Mouse (Mus musculus) heart, embryonic 16.5 days (tissue): ENCODE data around the gene Dcdc2a. TPM values are rescaled to one million over a fixed set of nuclear protein-coding genes. Genes with fewer than 3 reads are reported as not detected.
A peak's percentile ranks its signal among the peaks of the same experiment; 100 is the strongest.

ENCODE experiments used
- ATAC-seq: fragments of 200-750 bp; cut with Nextera tagmentation; replicated peaks from 2 replicates; pipeline ENCODE4 v1.8.0; 2017; ENCODE audit warnings: moderate number of reproducible peaks; ENCODE audit not compliant: insufficient read depth, low FRiP score; ENCODE audit errors: extremely low read depth
- H3K27ac ChIP-seq: fragments of 300-500 bp; sonication (generic); 2 replicates; pipeline ENCODE4 v1.5.1; 2014; ENCODE audit warnings: mild to moderate bottlenecking, low read length, control low read depth, moderate library complexity
- H3K27me3 ChIP-seq: fragments of 300-500 bp; sonication (generic); 2 replicates; pipeline ENCODE4 v1.6.1; 2014; ENCODE audit warnings: low read length, mixed read lengths; ENCODE audit not compliant: control insufficient read depth, insufficient read depth
- H3K36me3 ChIP-seq: fragments of 300-500 bp; sonication (generic); 2 replicates; pipeline ENCODE4 v1.6.1; 2014; ENCODE audit not compliant: control insufficient read depth, insufficient read depth
- H3K4me1 ChIP-seq: fragments of 300-500 bp; sonication (generic); 2 replicates; pipeline ENCODE4 v1.6.1; 2014; ENCODE audit warnings: low read length, mixed read lengths; ENCODE audit not compliant: control insufficient read depth, insufficient read depth
- H3K4me2 ChIP-seq: fragments of 300-500 bp; sonication (generic); 2 replicates; pipeline ENCODE4 v1.6.1; 2014; ENCODE audit warnings: low read depth, mild to moderate bottlenecking, control low read depth, low read length
- H3K4me3 ChIP-seq: fragments of 300-500 bp; sonication (generic); 2 replicates; pipeline ENCODE4 v1.5.1; 2014; ENCODE audit warnings: mild to moderate bottlenecking, control low read depth, low read length
- H3K9ac ChIP-seq: fragments of 300-500 bp; sonication (generic); 2 replicates; pipeline ENCODE4 v1.6.1; 2014; ENCODE audit warnings: low read length, control low read depth
- H3K9me3 ChIP-seq: fragments of 300-500 bp; sonication (generic); replicated peaks from 2 replicates; pipeline ENCODE4 v1.6.1; 2016; ENCODE audit warnings: low read length; ENCODE audit not compliant: control insufficient read depth
- WGBS: fragments of 180-500 bp; shearing (Covaris S2); extraction: QIAGEN DNeasy Blood & Tissue Kit; methylation state at CpG from one replicate; pipeline ENCODE4 v1.1.7; 2014; 5-methylcytosine and 5-hydroxymethylcytosine counted together
- polyA plus RNA-seq: library from polyadenylated mRNA; unstranded; fragments of >200 nt; fragmentation: Nextera tagmentation; extraction: Ambion mirVana; gene quantifications from 2 replicates; pipeline ENCODE4 v1.2.1, GENCODE M21; 2015

Dcdc2a gene
- polyA plus RNA-seq, 1 experiment from 2014 or later: 1.0 TPM

- Histone ChIP-seq H3K27me3 (no peaks in the 10 kb centered on the region), H3K4me1 (peaks cover 3% of the 10 kb centered on the region; the same call in 1 of the 2 replicates), H3K27ac (no peak overlapping the region), H3K4me3 (no peak overlapping the region), H3K4me2 (no peak overlapping the region), H3K9me3 (no peaks in the 10 kb centered on the region), H3K36me3 (no peaks in the 10 kb centered on the region), H3K9ac (no peak overlapping the region)
- 89% methylated on average over 6 of the region's 6 CpGs for WGBS
- ATAC-seq: no peak
These were observed 29.2 kb upstream of the Dcdc2a start for GRCm38 (mm10) chr13:25026409-25027113.

GRCm38 (mm10) chr13:25027114-25027425 is 28.7 kb upstream of the Dcdc2a start:
- no peak for ATAC-seq
- no peak overlapping the region for H3K27ac ChIP-seq
- 76% methylated on average over 3 of the region's 3 CpGs for WGBS

GRCm38 (mm10) chr13:25039488-25039887 is 16.3 kb upstream of the Dcdc2a start:
- no peak overlapping the region for H3K9ac ChIP-seq

More at GRCm38 (mm10) chr13:25027114-25027425, 28.7 kb upstream of the Dcdc2a start:
- no peaks in the 10 kb centered on the region for H3K9me3 ChIP-seq
- no peaks in the 10 kb centered on the region for H3K27me3 ChIP-seq
- H3K4me3 ChIP-seq: no peak overlapping the region
- H3K4me2 ChIP-seq: no peak overlapping the region
- no peaks in the 10 kb centered on the region for H3K36me3 ChIP-seq
- H3K9ac ChIP-seq: no peak overlapping the region
- peaks cover 3% of the 10 kb centered on the region; the same call in 1 of the 2 replicates for H3K4me1 ChIP-seq

DNA sequence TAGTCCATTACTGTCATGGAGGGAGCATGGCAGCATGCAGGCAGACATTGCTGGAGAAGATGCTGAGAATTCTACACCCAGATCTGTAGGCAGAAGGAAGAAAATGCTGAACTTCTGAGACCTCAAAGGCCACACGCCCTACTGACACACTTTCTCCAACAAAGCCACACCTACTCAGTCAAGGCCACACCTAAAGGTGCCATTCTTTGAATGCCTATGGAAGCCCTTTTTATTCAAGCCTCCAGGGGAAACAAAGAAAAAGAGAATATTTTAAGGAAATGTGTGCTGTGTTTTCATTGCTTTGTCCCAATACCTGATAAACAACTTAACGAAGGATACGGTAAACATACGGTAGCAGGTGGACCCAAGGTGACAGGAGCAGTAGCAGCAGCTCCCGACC is 3.1 kb upstream of the Dcdc2a start:
- ATAC-seq: no peak
- 79% methylated on average over 5 of the region's 5 CpGs for WGBS
- Histone ChIP-seq H3K4me3 (no peak overlapping the region), H3K27me3 (peaks cover 15% of the 10 kb centered on the region), H3K36me3 (no peaks in the 10 kb centered on the region), H3K9ac (no peak overlapping the region), H3K27ac (no peak overlapping the region), H3K4me1 (peaks cover 6% of the 10 kb centered on the region; the same call in 1 of the 2 replicates), H3K4me2 (no peak overlapping the region), H3K9me3 (peaks cover 7% of the 10 kb centered on the region; the same call in 1 of the 2 replicates)

More at GRCm38 (mm10) chr13:25039488-25039887, 16.3 kb upstream of the Dcdc2a start:
- no peaks in the 10 kb centered on the region for H3K36me3 ChIP-seq
- no peaks in the 10 kb centered on the region for H3K9me3 ChIP-seq
- H3K4me2 ChIP-seq: no peak overlapping the region
- 70% methylated on average over 2 of the region's 2 CpGs for WGBS
- no peak overlapping the region for H3K27ac ChIP-seq
- ATAC-seq: no peak
- H3K4me3 ChIP-seq: no peak overlapping the region
- H3K27me3 ChIP-seq: no peaks in the 10 kb centered on the region
- no peaks in the 10 kb centered on the region for H3K4me1 ChIP-seq

GRCm38 (mm10) chr13:25055111-25055554 is 671 bp upstream of the Dcdc2a start:
- Histone ChIP-seq H3K4me2 (peak overlapping the region; percentile 97), H3K27me3 (peaks cover 15% of the 10 kb centered on the region), H3K27ac (no peak overlapping the region), H3K36me3 (no peaks in the 10 kb centered on the region), H3K9ac (peak overlapping the region; percentile 48), H3K4me3 (peak overlapping the region; percentile 63), H3K9me3 (peaks cover 3% of the 10 kb centered on the region; the same call in 1 of the 2 replicates), H3K4me1 (peaks cover 6% of the 10 kb centered on the region; the same call in 1 of the 2 replicates)
- under 1% methylated on average over 33 of the region's 35 CpGs for WGBS
- ATAC-seq: peak; percentile 45; the same call in 1 of the 2 replicates

GRCm38 (mm10) chr13:25066659-25067058 is 10.9 kb downstream of the Dcdc2a start:
- H3K4me2 ChIP-seq: no peak overlapping the region
- H3K4me1 ChIP-seq: no peaks in the 10 kb centered on the region
- no peak overlapping the region for H3K9ac ChIP-seq
- no peak overlapping the region for H3K27ac ChIP-seq
- H3K9me3 ChIP-seq: no peaks in the 10 kb centered on the region
- ATAC-seq: no peak
- H3K4me3 ChIP-seq: no peak overlapping the region
- no peaks in the 10 kb centered on the region for H3K27me3 ChIP-seq
- H3K36me3 ChIP-seq: no peaks in the 10 kb centered on the region
- WGBS: 96% methylated on average over 2 of the region's 2 CpGs

DNA sequence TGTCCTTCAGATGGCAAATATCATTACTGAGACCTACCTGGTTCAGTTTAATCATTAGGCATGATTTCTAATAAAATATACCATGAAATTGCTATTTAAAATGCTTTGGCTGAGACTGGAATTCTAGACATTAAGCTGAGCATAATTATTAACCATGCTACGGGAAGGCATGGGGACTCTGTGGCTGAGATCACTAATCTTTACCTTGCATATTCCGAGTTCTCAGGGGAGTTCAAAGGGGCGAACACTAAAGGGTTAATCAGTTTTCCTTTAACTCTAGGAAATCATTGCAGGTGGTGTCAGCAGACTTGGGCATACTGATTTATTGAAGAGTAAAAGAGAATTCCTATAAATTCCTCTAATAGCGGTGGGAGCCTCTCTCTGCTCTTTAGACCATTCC is 11.4 kb downstream of the Dcdc2a start:
- Histone ChIP-seq H3K4me2 (no peak overlapping the region), H3K9me3 (no peaks in the 10 kb centered on the region), H3K27me3 (no peaks in the 10 kb centered on the region), H3K36me3 (no peaks in the 10 kb centered on the region), H3K9ac (no peak overlapping the region), H3K27ac (no peak overlapping the region), H3K4me3 (no peak overlapping the region), H3K4me1 (no peaks in the 10 kb centered on the region)
- WGBS: 83% methylated on average over 4 of the region's 4 CpGs
- ATAC-seq: no peak

- H3K4me3 ChIP-seq: no peak overlapping the region
- no peaks in the 10 kb centered on the region for H3K36me3 ChIP-seq
- H3K27ac ChIP-seq: no peak overlapping the region
- H3K27me3 ChIP-seq: no peaks in the 10 kb centered on the region
- 80% methylated on average over 4 of the region's 4 CpGs for WGBS
- H3K9me3 ChIP-seq: no peaks in the 10 kb centered on the region
- no peak for ATAC-seq
- no peaks in the 10 kb centered on the region for H3K4me1 ChIP-seq
- no peak overlapping the region for H3K9ac ChIP-seq
- no peak overlapping the region for H3K4me2 ChIP-seq
These were observed 14.0 kb downstream of the Dcdc2a start for GRCm38 (mm10) chr13:25069765-25070164.

GRCm38 (mm10) chr13:25070791-25071190 is 15.0 kb downstream of the Dcdc2a start:
- H3K4me3 ChIP-seq: no peak overlapping the region
- no peaks in the 10 kb centered on the region for H3K27me3 ChIP-seq
- no peak for ATAC-seq
- WGBS: 64% methylated on average over 4 of the region's 4 CpGs
- no peak overlapping the region for H3K27ac ChIP-seq
- H3K9me3 ChIP-seq: no peaks in the 10 kb centered on the region
- no peak overlapping the region for H3K4me2 ChIP-seq
- no peaks in the 10 kb centered on the region for H3K4me1 ChIP-seq
- no peak overlapping the region for H3K9ac ChIP-seq
- no peaks in the 10 kb centered on the region for H3K36me3 ChIP-seq
